Mouse (Mus musculus): Measurements from ENCODE around the gene Rcc1. TPM values are rescaled to one million over a fixed set of nuclear protein-coding genes. Genes with fewer than 3 reads are reported as not detected.
"Not testable (repeated sequence)": the region's sequence is repeated elsewhere in the genome, so short reads cannot be mapped to it uniquely, and the experiment has no call there.

The Rcc1 gene
- polyA plus RNA-seq, 1 experiment from 2014 or later = 73.0 TPM

- Histone ChIP-seq H3K27ac (ENCODE audit: low read length) (no peak overlapping the region), H3K36me3 (ENCODE audit: control insufficient read depth, insufficient read depth, low read length) (peaks cover 28% of the 10 kb centered on the region)
Measured at GRCm38 (mm10) chr4:132311801-132312200, 41.6 kb downstream of the Rcc1 start.

GRCm38 (mm10) chr4:132311209-132311608 is 42.2 kb downstream of the Rcc1 start:
- Histone ChIP-seq H3K4me2 (ENCODE audit: low read depth, low read length) (no peak overlapping the region), H3K27ac (ENCODE audit: low read length) (no peak overlapping the region), H3K4me3 (ENCODE audit: low read length) (no peak overlapping the region), H3K9ac (ENCODE audit: low read length) (no peak overlapping the region), H3K36me3 (ENCODE audit: control insufficient read depth, insufficient read depth, low read length) (peaks cover 25% of the 10 kb centered on the region), H3K9me3 (ENCODE audit: control insufficient read depth, low read length) (no peaks in the 10 kb centered on the region), H3K4me1 (replicated peaks; ENCODE audit: control insufficient read depth, insufficient read depth, low read length) (peaks cover 9% of the 10 kb centered on the region), H3K27me3 (ENCODE audit: control insufficient read depth, insufficient read depth, low read depth, low read length) (no peaks in the 10 kb centered on the region)
- no peak for ATAC-seq (ENCODE audit: low read depth)
- WGBS = 63% methylated on average over 1 of the region's 1 CpGs

More at GRCm38 (mm10) chr4:132311801-132312200, 41.6 kb downstream of the Rcc1 start:
- no peak overlapping the region for H3K4me3 ChIP-seq (ENCODE audit: low read length)
- H3K4me1 ChIP-seq (replicated peaks; ENCODE audit: control insufficient read depth, insufficient read depth, low read length) = peaks cover 9% of the 10 kb centered on the region
- H3K4me2 ChIP-seq (ENCODE audit: low read depth, low read length) = no peak overlapping the region
- H3K27me3 ChIP-seq (ENCODE audit: control insufficient read depth, insufficient read depth, low read depth, low read length) = no peaks in the 10 kb centered on the region
- no peaks in the 10 kb centered on the region for H3K9me3 ChIP-seq (ENCODE audit: control insufficient read depth, low read length)
- no peak for ATAC-seq (ENCODE audit: low read depth)
- 34% methylated on average over 3 of the region's 3 CpGs for WGBS
- no peak overlapping the region for H3K9ac ChIP-seq (ENCODE audit: low read length)

GRCm38 (mm10) chr4:132309849-132310472 is 43.4 kb downstream of the Rcc1 start:
- peak overlapping the region; percentile 81 for H3K4me2 ChIP-seq (ENCODE audit: low read depth, low read length)
- H3K9me3 ChIP-seq (ENCODE audit: control insufficient read depth, low read length) = no peaks in the 10 kb centered on the region
- H3K27me3 ChIP-seq (ENCODE audit: control insufficient read depth, insufficient read depth, low read depth, low read length) = no peaks in the 10 kb centered on the region
- H3K27ac ChIP-seq (ENCODE audit: low read length) = no peak overlapping the region
- peak overlapping the region; percentile 78 for H3K4me3 ChIP-seq (ENCODE audit: low read length)
- H3K9ac ChIP-seq (ENCODE audit: low read length) = peak overlapping the region; percentile 88
- peaks cover 9% of the 10 kb centered on the region for H3K4me1 ChIP-seq (replicated peaks; ENCODE audit: control insufficient read depth, insufficient read depth, low read length)
- H3K36me3 ChIP-seq (ENCODE audit: control insufficient read depth, insufficient read depth, low read length) = peaks cover 22% of the 10 kb centered on the region
- peak; percentile 21; the same call in 1 of the 2 replicates for ATAC-seq (ENCODE audit: low read depth)
- 20% methylated on average over 10 of the region's 10 CpGs for WGBS

GRCm38 (mm10) chr4:132309140-132309848 is 44.1 kb downstream of the Rcc1 start:
- Histone ChIP-seq H3K4me3 (ENCODE audit: low read length) (peak overlapping the region; percentile 78), H3K27ac (ENCODE audit: low read length) (peak overlapping the region; percentile 83), H3K9me3 (ENCODE audit: control insufficient read depth, low read length) (no peaks in the 10 kb centered on the region), H3K4me1 (replicated peaks; ENCODE audit: control insufficient read depth, insufficient read depth, low read length) (peaks cover 9% of the 10 kb centered on the region), H3K27me3 (ENCODE audit: control insufficient read depth, insufficient read depth, low read depth, low read length) (no peaks in the 10 kb centered on the region), H3K36me3 (ENCODE audit: control insufficient read depth, insufficient read depth, low read length) (peaks cover 21% of the 10 kb centered on the region), H3K4me2 (ENCODE audit: low read depth, low read length) (peak overlapping the region; percentile 81), H3K9ac (ENCODE audit: low read length) (peak overlapping the region; percentile 88)
- peak; percentile 7; the same call in 1 of the 2 replicates for ATAC-seq (ENCODE audit: low read depth)
- under 1% methylated on average over 15 of the region's 15 CpGs for WGBS

DNA sequence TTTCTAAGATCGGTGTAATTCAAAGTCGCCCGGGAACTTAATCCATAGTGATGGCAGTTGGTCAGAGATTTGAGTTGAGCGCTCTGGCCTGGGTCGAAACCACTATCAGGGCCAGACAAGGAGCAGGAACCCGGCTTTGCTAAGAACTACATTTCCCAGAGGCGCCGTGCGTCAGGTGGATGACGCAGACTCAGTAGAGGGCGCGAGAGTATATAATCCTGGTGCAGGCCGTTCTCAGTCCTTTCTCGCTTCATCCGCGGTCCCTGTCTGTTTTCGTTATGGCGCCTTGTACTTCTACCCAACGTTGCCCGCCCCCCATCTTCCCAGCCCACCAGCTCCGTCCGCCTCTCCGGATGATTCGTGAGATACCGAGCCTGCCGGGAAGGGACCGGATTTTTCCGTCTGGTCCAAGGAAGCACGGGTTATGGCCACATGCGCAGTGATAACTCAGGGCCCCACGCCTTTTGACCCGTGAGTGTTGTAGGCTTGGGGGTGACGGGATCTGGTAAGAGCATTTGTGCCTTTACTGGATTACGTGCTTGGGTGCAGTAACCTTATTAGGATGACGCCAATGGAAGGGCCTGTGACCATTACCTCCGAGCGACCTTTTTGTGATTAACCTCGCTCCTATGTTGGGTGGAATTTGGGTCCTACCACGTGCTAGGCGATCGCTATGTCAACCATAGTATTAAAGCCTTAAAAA is 44.8 kb downstream of the Rcc1 start:
- ATAC-seq (ENCODE audit: low read depth) = peak; percentile 93
- Histone ChIP-seq H3K9me3 (ENCODE audit: control insufficient read depth, low read length) (no peaks in the 10 kb centered on the region), H3K27ac (ENCODE audit: low read length) (peak overlapping the region; percentile 83), H3K9ac (ENCODE audit: low read length) (peak overlapping the region; percentile 88), H3K4me3 (ENCODE audit: low read length) (peak overlapping the region; percentile 78), H3K27me3 (ENCODE audit: control insufficient read depth, insufficient read depth, low read depth, low read length) (no peaks in the 10 kb centered on the region), H3K4me2 (ENCODE audit: low read depth, low read length) (peak overlapping the region; percentile 81), H3K4me1 (replicated peaks; ENCODE audit: control insufficient read depth, insufficient read depth, low read length) (peaks cover 9% of the 10 kb centered on the region), H3K36me3 (ENCODE audit: control insufficient read depth, insufficient read depth, low read length) (peaks cover 18% of the 10 kb centered on the region)
- 1% methylated on average over 41 of the region's 41 CpGs for WGBS

- Histone ChIP-seq H3K36me3 (ENCODE audit: control insufficient read depth, insufficient read depth, low read length) (peaks cover 11% of the 10 kb centered on the region), H3K4me2 (ENCODE audit: low read depth, low read length) (no peak overlapping the region), H3K9me3 (ENCODE audit: control insufficient read depth, low read length) (no peaks in the 10 kb centered on the region), H3K27ac (ENCODE audit: low read length) (no peak overlapping the region), H3K4me1 (replicated peaks; ENCODE audit: control insufficient read depth, insufficient read depth, low read length) (peaks cover 14% of the 10 kb centered on the region), H3K27me3 (ENCODE audit: control insufficient read depth, insufficient read depth, low read depth, low read length) (no peaks in the 10 kb centered on the region), H3K4me3 (ENCODE audit: low read length) (no peak overlapping the region), H3K9ac (ENCODE audit: low read length) (no peak overlapping the region)
- no peak for ATAC-seq (ENCODE audit: low read depth)
- 70% methylated on average over 6 of the region's 6 CpGs for WGBS
Measured at GRCm38 (mm10) chr4:132306004-132306403, 47.4 kb downstream of the Rcc1 start.

DNA sequence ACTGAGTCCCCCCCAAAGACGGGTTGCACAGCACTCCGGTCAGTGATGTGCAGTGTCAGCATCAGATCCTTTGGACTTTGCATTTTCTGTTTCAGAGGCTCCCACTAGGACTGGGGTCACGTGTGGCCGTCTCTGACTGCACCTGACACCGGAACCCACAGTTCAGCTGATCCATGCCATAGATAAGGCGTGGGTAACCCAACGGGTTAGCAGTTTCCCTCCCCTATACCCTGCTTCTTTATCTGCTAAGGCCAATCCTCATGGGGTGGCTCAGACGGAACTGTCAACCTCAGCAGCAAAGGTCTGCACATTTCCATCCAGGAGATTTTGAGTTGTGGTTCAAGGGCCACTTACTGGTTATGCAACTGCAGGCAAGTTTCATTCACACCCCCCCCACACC is 48.1 kb downstream of the Rcc1 start:
- no peak overlapping the region for H3K9ac ChIP-seq (ENCODE audit: low read length)
- H3K27ac ChIP-seq (ENCODE audit: low read length) = no peak overlapping the region
- no peaks in the 10 kb centered on the region for H3K27me3 ChIP-seq (ENCODE audit: control insufficient read depth, insufficient read depth, low read depth, low read length)
- no peak for ATAC-seq (ENCODE audit: low read depth)
- H3K4me1 ChIP-seq (replicated peaks; ENCODE audit: control insufficient read depth, insufficient read depth, low read length) = peaks cover 12% of the 10 kb centered on the region
- H3K4me3 ChIP-seq (ENCODE audit: low read length) = no peak overlapping the region
- 70% methylated on average over 8 of the region's 8 CpGs for WGBS
- no peaks in the 10 kb centered on the region for H3K9me3 ChIP-seq (ENCODE audit: control insufficient read depth, low read length)
- H3K36me3 ChIP-seq (ENCODE audit: control insufficient read depth, insufficient read depth, low read length) = peaks cover 3% of the 10 kb centered on the region
- no peak overlapping the region for H3K4me2 ChIP-seq (ENCODE audit: low read depth, low read length)

DNA sequence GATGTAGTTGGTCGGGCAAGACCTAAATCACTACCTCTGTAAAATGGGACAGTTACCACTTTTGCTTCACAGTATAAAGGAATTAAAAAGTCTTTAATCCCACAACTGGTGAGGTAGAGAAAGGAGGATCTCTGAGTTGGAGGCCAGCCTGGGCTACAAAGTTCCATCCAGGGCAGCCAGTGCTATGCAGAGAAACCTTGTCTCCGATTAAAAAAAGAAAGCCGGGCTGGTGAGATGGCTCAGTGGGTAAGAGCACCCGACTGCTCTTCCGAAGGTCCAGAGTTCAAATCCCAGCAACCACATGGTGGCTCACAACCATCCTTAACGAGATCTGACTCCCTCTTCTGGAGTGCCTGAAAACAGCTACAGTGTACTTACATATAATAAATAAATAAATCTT is 49.9 kb downstream of the Rcc1 start:
- not testable (repeated sequence) for H3K9me3 ChIP-seq (ENCODE audit: control insufficient read depth, low read length); ATAC-seq (ENCODE audit: low read depth)
- WGBS = 37% methylated on average over 6 of the region's 6 CpGs

DNA sequence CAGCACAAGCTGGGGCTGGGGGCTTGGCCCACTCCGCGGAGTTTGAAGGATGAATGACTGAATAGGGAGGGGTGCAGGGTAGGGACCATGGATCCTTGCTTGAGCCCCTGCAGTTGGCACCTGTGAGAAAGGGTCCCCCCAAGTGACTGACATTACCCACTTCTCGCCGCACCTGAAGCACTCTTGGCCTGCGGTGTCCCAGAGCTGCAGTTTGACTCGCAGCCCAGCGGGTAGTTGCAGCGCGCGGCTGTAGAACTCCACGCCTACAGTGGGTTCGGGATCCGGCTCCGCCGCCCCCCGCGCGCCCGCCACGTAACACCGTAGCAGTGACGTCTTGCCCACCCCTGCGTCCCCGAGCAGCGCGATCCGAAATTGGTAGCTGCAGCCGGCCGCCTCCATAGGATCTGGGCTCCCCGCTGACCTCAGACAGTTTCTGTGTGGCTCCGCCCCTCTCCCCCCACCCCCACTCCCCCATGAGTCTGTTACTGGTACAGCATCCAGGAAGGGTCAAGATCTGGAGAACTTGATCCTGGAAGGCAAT is 50.4 kb downstream of the Rcc1 start, which contains the start of gene Rab42:
Rab42 (minus strand) TSS at position 447 of the 541 bp plus-strand sequence.
- Histone ChIP-seq H3K4me2 (ENCODE audit: low read depth, low read length) (peak within 1 kb of the TSS; percentile 81), H3K27me3 (ENCODE audit: control insufficient read depth, insufficient read depth, low read depth, low read length) (no peaks in the 10 kb centered on the region), H3K4me1 (replicated peaks; ENCODE audit: control insufficient read depth, insufficient read depth, low read length) (peaks cover 5% of the 10 kb centered on the region), H3K27ac (ENCODE audit: low read length) (peak within 1 kb of the TSS; percentile 33), H3K9me3 (ENCODE audit: control insufficient read depth, low read length) (no peaks in the 10 kb centered on the region), H3K9ac (ENCODE audit: low read length) (peak within 1 kb of the TSS; percentile 77), H3K36me3 (ENCODE audit: control insufficient read depth, insufficient read depth, low read length) (no peaks in the 10 kb centered on the region), H3K4me3 (ENCODE audit: low read length) (peak within 1 kb of the TSS; percentile 60)
- peak; percentile 84 for ATAC-seq (ENCODE audit: low read depth)
- WGBS = 2% methylated on average over 31 of the region's 31 CpGs

More for the DNA sequence above, 49.9 kb downstream of the Rcc1 start:
- H3K4me3 ChIP-seq (ENCODE audit: low read length) = peak overlapping the region; percentile 60
- H3K27ac ChIP-seq (ENCODE audit: low read length); H3K27me3 ChIP-seq (ENCODE audit: control insufficient read depth, insufficient read depth, low read depth, low read length); H3K4me1 ChIP-seq (replicated peaks; ENCODE audit: control insufficient read depth, insufficient read depth, low read length); H3K36me3 ChIP-seq (ENCODE audit: control insufficient read depth, insufficient read depth, low read length): not testable (repeated sequence)
- peak overlapping the region; percentile 77 for H3K9ac ChIP-seq (ENCODE audit: low read length)
- peak overlapping the region; percentile 81 for H3K4me2 ChIP-seq (ENCODE audit: low read depth, low read length)
